Mouse (Mus musculus): Measurements from ENCODE around the gene Dpysl5. TPM values are rescaled to one million over a fixed set of nuclear protein-coding genes. Genes with fewer than 3 reads are reported as not detected.

Gene Dpysl5
- total and polyA plus RNA-seq, 2 experiments from 2014 or later = 232 to 334 TPM

- Histone ChIP-seq H3K9ac (replicated peaks; ENCODE audit: low read length, poor library complexity, severe bottlenecking) (0 out of 2 replicates have a peak overlapping the region, but pooled peaks have one; percentile 33), H3K27me3 (ENCODE audit: insufficient read depth, low read length) (no peaks in the 10 kb centered on the region), H3K4me3 (ENCODE audit: low read depth, low read length) (no peak overlapping the region), H3K9me3 (ENCODE audit: low read length) (no peaks in the 10 kb centered on the region), H3K36me3 (ENCODE audit: insufficient read depth, low read length) (peaks cover 8% of the 10 kb centered on the region), H3K4me1 (ENCODE audit: insufficient read depth, low read length) (peaks cover 4% of the 10 kb centered on the region; the same call in 1 of the 2 replicates), H3K27ac (ENCODE audit: low read depth, low read length) (0 out of 2 replicates have a peak overlapping the region, but pooled peaks have one; percentile 26), H3K4me2 (ENCODE audit: low read depth, low read length, poor library complexity, severe bottlenecking) (no peak overlapping the region)
- WGBS = 30% methylated on average over 10 of the region's 10 CpGs
- no peak for DNase-seq (ENCODE audit: low spot score)
- no peak for TF ChIP-seq CTCF (IDR thresholded peaks at IDR 0.05)
- 0 out of 2 replicates have a peak, but pooled peaks have one; percentile 31 for ATAC-seq (ENCODE audit: low FRiP score)
Observed at GRCm38 (mm10) chr5:30738127-30738828, 26.9 kb downstream of the Dpysl5 start.

- no peak for ATAC-seq (ENCODE audit: low FRiP score)
Observed at GRCm38 (mm10) chr5:30739595-30739994, 28.2 kb downstream of the Dpysl5 start.

GRCm38 (mm10) chr5:30749582-30750311, 38.4 kb downstream of the Dpysl5 start:
- Histone ChIP-seq H3K27me3 (ENCODE audit: insufficient read depth, low read length) (no peaks in the 10 kb centered on the region), H3K4me1 (ENCODE audit: insufficient read depth, low read length) (no peaks in the 10 kb centered on the region; the same call in 1 of the 2 replicates), H3K27ac (ENCODE audit: low read depth, low read length) (peak overlapping the region; percentile 43; the same call in 1 of the 2 replicates), H3K4me2 (ENCODE audit: low read depth, low read length, poor library complexity, severe bottlenecking) (no peak overlapping the region), H3K4me3 (ENCODE audit: low read depth, low read length) (no peak overlapping the region), H3K36me3 (ENCODE audit: insufficient read depth, low read length) (peaks cover 54% of the 10 kb centered on the region), H3K9ac (replicated peaks; ENCODE audit: low read length, poor library complexity, severe bottlenecking) (0 out of 2 replicates have a peak overlapping the region, but pooled peaks have one; percentile 42), H3K9me3 (ENCODE audit: low read length) (no peaks in the 10 kb centered on the region)
- peak; percentile 38; the same call in 1 of the 2 replicates for ATAC-seq (ENCODE audit: low FRiP score)
- WGBS = 42% methylated on average over 12 of the region's 12 CpGs
- no peak for TF ChIP-seq CTCF (IDR thresholded peaks at IDR 0.05)
- peak; percentile 64 for DNase-seq (ENCODE audit: low spot score)

More at GRCm38 (mm10) chr5:30739595-30739994, 28.2 kb downstream of the Dpysl5 start:
- DNase-seq (ENCODE audit: low spot score) = no peak
- no peak overlapping the region for H3K9ac ChIP-seq (replicated peaks; ENCODE audit: low read length, poor library complexity, severe bottlenecking)
- no peaks in the 10 kb centered on the region for H3K27me3 ChIP-seq (ENCODE audit: insufficient read depth, low read length)
- no peak for TF ChIP-seq CTCF (IDR thresholded peaks at IDR 0.05)
- H3K4me2 ChIP-seq (ENCODE audit: low read depth, low read length, poor library complexity, severe bottlenecking) = no peak overlapping the region
- peaks cover 14% of the 10 kb centered on the region for H3K36me3 ChIP-seq (ENCODE audit: insufficient read depth, low read length)
- H3K4me1 ChIP-seq (ENCODE audit: insufficient read depth, low read length) = peaks cover 4% of the 10 kb centered on the region; the same call in 1 of the 2 replicates
- no peaks in the 10 kb centered on the region for H3K9me3 ChIP-seq (ENCODE audit: low read length)
- no peak overlapping the region for H3K4me3 ChIP-seq (ENCODE audit: low read depth, low read length)
- 60% methylated on average over 8 of the region's 8 CpGs for WGBS
- no peak overlapping the region for H3K27ac ChIP-seq (ENCODE audit: low read depth, low read length)

- TF ChIP-seq CTCF (IDR thresholded peaks at IDR 0.05) = no peak
- no peak overlapping the region for H3K4me2 ChIP-seq (ENCODE audit: low read depth, low read length, poor library complexity, severe bottlenecking)
- H3K27ac ChIP-seq (ENCODE audit: low read depth, low read length) = no peak overlapping the region
- ATAC-seq (ENCODE audit: low FRiP score) = no peak
- 80% methylated on average over 5 of the region's 5 CpGs for WGBS
- H3K4me1 ChIP-seq (ENCODE audit: insufficient read depth, low read length) = no peaks in the 10 kb centered on the region; the same call in 1 of the 2 replicates
- no peaks in the 10 kb centered on the region for H3K9me3 ChIP-seq (ENCODE audit: low read length)
- no peak overlapping the region for H3K4me3 ChIP-seq (ENCODE audit: low read depth, low read length)
- H3K36me3 ChIP-seq (ENCODE audit: insufficient read depth, low read length) = peaks cover 43% of the 10 kb centered on the region
- no peaks in the 10 kb centered on the region for H3K27me3 ChIP-seq (ENCODE audit: insufficient read depth, low read length)
- DNase-seq (ENCODE audit: low spot score) = no peak
- H3K9ac ChIP-seq (replicated peaks; ENCODE audit: low read length, poor library complexity, severe bottlenecking) = no peak overlapping the region
Observed at GRCm38 (mm10) chr5:30751071-30751470, 39.7 kb downstream of the Dpysl5 start.

DNA sequence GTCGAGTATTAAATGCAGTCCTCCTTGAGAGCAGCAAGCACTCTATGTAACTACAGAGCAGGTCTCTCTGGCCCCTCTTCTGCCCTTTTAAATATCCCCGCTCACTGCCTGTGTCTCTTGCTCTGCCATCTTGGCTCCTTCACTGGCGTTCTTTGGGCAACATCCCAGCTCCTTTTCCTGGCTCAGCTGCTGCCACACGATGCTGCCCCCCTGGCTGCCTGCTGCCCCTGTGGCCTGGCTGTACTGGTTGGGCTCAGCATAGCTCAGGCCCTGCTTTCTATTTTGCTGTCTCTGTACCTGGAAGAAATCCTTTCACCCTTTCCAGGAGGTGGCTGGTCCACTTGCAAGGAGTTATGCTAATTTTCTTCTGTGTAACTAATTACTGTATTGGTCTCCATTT, 41.8 kb downstream of the Dpysl5 start:
- H3K4me2 ChIP-seq (ENCODE audit: low read depth, low read length, poor library complexity, severe bottlenecking) = no peak overlapping the region
- WGBS = 77% methylated on average over 4 of the region's 4 CpGs
- DNase-seq (ENCODE audit: low spot score) (peak; percentile 63), ATAC-seq (ENCODE audit: low FRiP score) (no peak)
- no peak overlapping the region for H3K27ac ChIP-seq (ENCODE audit: low read depth, low read length)
- TF ChIP-seq CTCF (IDR thresholded peaks at IDR 0.05) = no peak
- no peaks in the 10 kb centered on the region; the same call in 1 of the 2 replicates for H3K4me1 ChIP-seq (ENCODE audit: insufficient read depth, low read length)
- peaks cover 30% of the 10 kb centered on the region for H3K36me3 ChIP-seq (ENCODE audit: insufficient read depth, low read length)
- no peak overlapping the region for H3K9ac ChIP-seq (replicated peaks; ENCODE audit: low read length, poor library complexity, severe bottlenecking)
- H3K9me3 ChIP-seq (ENCODE audit: low read length) = no peaks in the 10 kb centered on the region
- H3K27me3 ChIP-seq (ENCODE audit: insufficient read depth, low read length) = no peaks in the 10 kb centered on the region
- no peak overlapping the region for H3K4me3 ChIP-seq (ENCODE audit: low read depth, low read length)

All from midbrain, postnatal 0 days (tissue).